Mouse (Mus musculus) lung, embryonic 16.5 days (tissue): ENCODE results near the gene Slc6a11. TPM values are rescaled to one million over a fixed set of nuclear protein-coding genes. Genes with fewer than 3 reads are reported as not detected.

Source experiments
- ATAC-seq: fragments of 200-750 bp; cut with Nextera tagmentation; 2 replicates; pipeline ENCODE4 v1.8.0; 2017; ENCODE audit warnings: low read depth, mild to moderate bottlenecking, moderate library complexity
- H3K27ac ChIP-seq: fragments of 300-500 bp; sonication (generic); 2 replicates; pipeline ENCODE4 v1.5.1; 2014; ENCODE audit warnings: mild to moderate bottlenecking, control low read depth, low read length
- H3K27me3 ChIP-seq: fragments of 300-500 bp; sonication (generic); 2 replicates; pipeline ENCODE4 v1.6.1; 2014; ENCODE audit warnings: low read depth, low read length, mixed read lengths; ENCODE audit not compliant: control insufficient read depth, insufficient read depth
- H3K36me3 ChIP-seq: fragments of 300-500 bp; sonication (generic); 2 replicates; pipeline ENCODE4 v1.6.1; 2014; ENCODE audit warnings: low read length; ENCODE audit not compliant: control insufficient read depth, insufficient read depth
- H3K4me1 ChIP-seq: fragments of 300-500 bp; sonication (generic); replicated peaks from 2 replicates; pipeline ENCODE4 v1.6.1; 2014; ENCODE audit warnings: low read length, mixed read lengths; ENCODE audit not compliant: control insufficient read depth, insufficient read depth
- H3K4me2 ChIP-seq: fragments of 300-500 bp; sonication (generic); 2 replicates; pipeline ENCODE4 v1.6.1; 2014; ENCODE audit warnings: low read depth, low read length, control low read depth
- H3K4me3 ChIP-seq: fragments of 300-500 bp; sonication (generic); 2 replicates; pipeline ENCODE4 v1.5.1; 2014; ENCODE audit warnings: mild to moderate bottlenecking, low read length, control low read depth
- H3K9ac ChIP-seq: fragments of 300-500 bp; sonication (generic); 2 replicates; pipeline ENCODE4 v1.6.1; 2014; ENCODE audit warnings: low read length, control low read depth
- H3K9me3 ChIP-seq: fragments of 300-500 bp; sonication (generic); 2 replicates; pipeline ENCODE4 v1.6.1; 2016; ENCODE audit warnings: low read length; ENCODE audit not compliant: control insufficient read depth
- WGBS: fragments of 180-500 bp; shearing (Covaris S2); extraction: QIAGEN DNeasy Blood & Tissue Kit; methylation state at CpG from one replicate; pipeline ENCODE4 v1.1.7; 2014; 5-methylcytosine and 5-hydroxymethylcytosine counted together
- polyA plus RNA-seq: library from polyadenylated mRNA; unstranded; fragments of >200 nt; fragmentation: Nextera tagmentation; extraction: Ambion mirVana; gene quantifications from 2 replicates; pipeline ENCODE4 v1.2.1, GENCODE M21; 2015

The Slc6a11 gene
- 0.08 and 0.28 TPM in 2 replicates for polyA plus RNA-seq

DNA sequence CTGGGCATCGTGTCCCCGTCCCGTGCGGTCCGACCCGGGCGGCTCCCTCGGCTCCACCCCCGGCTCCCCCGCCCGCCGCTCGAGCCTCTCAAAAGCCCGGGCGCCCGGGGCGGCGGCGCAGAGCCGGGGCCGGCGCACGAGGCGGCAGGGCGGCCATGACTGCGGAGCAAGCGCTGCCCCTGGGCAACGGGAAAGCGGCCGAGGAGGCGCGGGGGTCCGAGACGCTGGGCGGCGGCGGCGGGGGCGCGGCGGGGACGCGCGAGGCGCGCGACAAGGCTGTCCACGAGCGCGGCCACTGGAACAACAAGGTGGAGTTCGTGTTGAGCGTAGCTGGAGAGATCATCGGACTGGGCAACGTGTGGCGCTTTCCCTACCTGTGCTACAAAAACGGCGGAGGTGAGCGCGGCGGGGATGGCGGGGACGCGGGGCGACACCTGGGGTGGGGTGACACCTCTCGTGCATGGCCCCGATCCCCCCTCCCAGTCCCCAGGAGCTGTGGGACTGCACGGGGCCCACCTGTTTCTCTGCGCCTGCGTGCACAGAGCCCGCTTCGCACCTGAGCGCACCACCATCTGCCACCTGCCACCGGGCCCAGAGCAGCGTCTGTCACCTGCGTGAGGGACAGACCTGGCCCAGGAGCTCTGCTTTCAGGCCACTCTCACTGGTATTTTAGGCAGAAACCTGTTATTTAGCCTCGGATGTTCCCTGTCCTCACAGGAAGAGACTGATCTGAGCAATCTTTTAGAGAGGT, at the start of gene Slc6a11:
TSS of gene Slc6a11 (plus strand) at position 120 of the 751 bp plus-strand sequence.
- 4% methylated on average over 44 of the region's 76 CpGs for WGBS
- Histone ChIP-seq H3K27me3 (peaks cover 29% of the 10 kb centered on the region), H3K4me3 (peak within 1 kb of the TSS; percentile 40)

DNA sequence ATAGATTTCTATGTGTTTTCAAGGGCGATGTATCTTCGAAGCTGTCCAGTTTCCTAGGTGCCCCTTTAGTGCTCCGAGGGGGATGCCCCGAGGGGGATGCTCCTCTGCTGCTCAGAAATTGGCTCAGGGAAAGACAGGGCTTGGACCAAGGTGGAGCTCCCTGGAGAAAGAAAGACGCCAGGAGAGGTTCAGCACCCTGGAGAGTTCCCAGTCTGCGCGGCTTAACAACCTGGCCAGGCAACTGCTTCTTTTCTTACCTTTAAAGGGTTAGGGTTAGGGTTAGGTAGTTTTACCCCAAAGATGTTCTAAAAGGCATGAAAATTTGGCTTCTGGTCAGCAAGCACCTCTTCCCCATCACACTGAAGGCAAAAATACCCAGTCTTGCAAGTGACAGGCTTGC, 43.9 kb upstream of the Slc6a11 start:
- no peak overlapping the region for H3K9ac ChIP-seq
- H3K4me3 ChIP-seq = no peak overlapping the region
- no peaks in the 10 kb centered on the region for H3K9me3 ChIP-seq
- 24% methylated on average over 7 of the region's 7 CpGs for WGBS
- H3K27me3 ChIP-seq = no peaks in the 10 kb centered on the region
- H3K27ac ChIP-seq = no peak overlapping the region
- H3K36me3 ChIP-seq = no peaks in the 10 kb centered on the region
- H3K4me1 ChIP-seq = no peaks in the 10 kb centered on the region
- no peak overlapping the region for H3K4me2 ChIP-seq
- no peak for ATAC-seq

More for the DNA sequence above, at the start of gene Slc6a11:
- H3K27ac ChIP-seq = no peak within 1 kb of the TSS
- H3K4me2 ChIP-seq = peak within 1 kb of the TSS; percentile 63
- H3K4me1 ChIP-seq = no peaks in the 10 kb centered on the region; the same call in 1 of the 2 replicates
- H3K9me3 ChIP-seq = no peaks in the 10 kb centered on the region
- H3K36me3 ChIP-seq = no peaks in the 10 kb centered on the region
- no peak for ATAC-seq
- no peak within 1 kb of the TSS for H3K9ac ChIP-seq

DNA sequence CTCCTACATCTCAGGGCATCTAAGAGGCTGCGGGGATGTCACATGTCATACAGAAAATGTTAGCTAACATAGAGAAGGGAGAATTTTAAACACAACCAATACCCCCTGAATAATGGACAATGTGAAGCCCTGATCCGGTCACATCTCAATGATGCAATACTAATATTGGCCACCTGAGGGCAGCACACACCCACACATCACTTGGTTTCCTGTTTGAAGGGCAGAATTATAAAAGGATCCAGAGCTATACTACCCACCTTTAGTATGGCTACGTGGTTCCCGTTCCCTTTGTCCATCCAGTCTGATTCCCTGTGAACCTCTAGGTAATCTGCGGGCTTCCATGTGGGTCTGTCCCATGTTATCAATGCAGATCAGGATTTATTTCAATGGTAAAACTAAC, 41.4 kb upstream of the Slc6a11 start:
- H3K9ac ChIP-seq = no peak overlapping the region
- no peak overlapping the region for H3K4me2 ChIP-seq
- H3K4me3 ChIP-seq = no peak overlapping the region
- H3K27ac ChIP-seq = no peak overlapping the region
- 15% methylated on average over 5 of the region's 5 CpGs for WGBS
- H3K9me3 ChIP-seq = no peaks in the 10 kb centered on the region
- no peak for ATAC-seq
- H3K36me3 ChIP-seq = no peaks in the 10 kb centered on the region
- H3K4me1 ChIP-seq = no peaks in the 10 kb centered on the region
- no peaks in the 10 kb centered on the region for H3K27me3 ChIP-seq

DNA sequence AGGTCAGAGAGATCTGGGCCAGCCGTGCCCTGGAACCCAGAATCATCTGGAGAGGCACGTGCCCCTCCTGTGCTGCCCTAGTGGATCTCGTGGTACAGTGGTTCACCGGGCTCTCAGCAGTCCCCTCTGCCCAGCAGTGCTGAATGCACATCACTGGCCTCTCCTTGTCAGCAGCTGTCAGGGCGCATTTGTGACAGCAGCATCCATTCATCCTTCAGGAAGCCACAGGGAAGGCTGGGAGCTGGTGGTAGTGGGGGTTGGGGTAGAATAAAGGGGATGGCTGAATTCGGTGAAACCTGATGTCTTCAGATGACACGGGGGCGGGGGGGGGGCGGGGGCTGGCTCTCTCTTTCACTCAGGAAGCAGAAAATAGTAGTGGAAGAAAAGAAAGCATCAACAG, 38.8 kb upstream of the Slc6a11 start:
- 44% methylated on average over 8 of the region's 9 CpGs for WGBS
- no peak overlapping the region for H3K4me2 ChIP-seq
- H3K27ac ChIP-seq = no peak overlapping the region
- no peaks in the 10 kb centered on the region for H3K4me1 ChIP-seq
- no peak overlapping the region for H3K4me3 ChIP-seq
- H3K36me3 ChIP-seq = no peaks in the 10 kb centered on the region
- H3K9ac ChIP-seq = no peak overlapping the region
- no peaks in the 10 kb centered on the region for H3K27me3 ChIP-seq
- H3K9me3 ChIP-seq = no peaks in the 10 kb centered on the region
- ATAC-seq = no peak

DNA sequence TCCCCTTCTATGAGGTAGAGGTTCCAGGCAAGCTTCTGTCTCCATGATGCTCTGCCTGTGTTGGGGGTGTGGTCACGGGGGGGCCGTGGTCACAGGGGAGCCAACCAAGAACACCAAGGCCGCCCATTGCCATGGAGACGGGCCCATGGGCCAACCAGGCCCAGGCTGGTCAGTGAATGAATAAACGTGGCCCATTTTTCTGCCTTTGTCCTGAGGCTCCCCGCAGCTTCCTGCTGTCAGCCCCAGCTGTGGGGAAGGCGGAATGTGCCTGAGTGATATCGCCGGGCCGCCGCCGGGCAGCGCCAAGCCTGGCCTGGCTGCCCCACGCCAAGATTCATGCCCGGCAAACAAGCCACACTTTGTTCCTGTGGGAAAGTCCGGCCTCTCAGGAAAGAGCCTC, 36.8 kb upstream of the Slc6a11 start:
- H3K4me1 ChIP-seq = no peaks in the 10 kb centered on the region
- no peaks in the 10 kb centered on the region for H3K27me3 ChIP-seq
- no peak overlapping the region for H3K4me2 ChIP-seq
- no peak overlapping the region for H3K27ac ChIP-seq
- WGBS = 58% methylated on average over 16 of the region's 16 CpGs
- no peaks in the 10 kb centered on the region for H3K36me3 ChIP-seq
- no peak for ATAC-seq
- H3K9me3 ChIP-seq = no peaks in the 10 kb centered on the region
- H3K4me3 ChIP-seq = no peak overlapping the region
- no peak overlapping the region for H3K9ac ChIP-seq

DNA sequence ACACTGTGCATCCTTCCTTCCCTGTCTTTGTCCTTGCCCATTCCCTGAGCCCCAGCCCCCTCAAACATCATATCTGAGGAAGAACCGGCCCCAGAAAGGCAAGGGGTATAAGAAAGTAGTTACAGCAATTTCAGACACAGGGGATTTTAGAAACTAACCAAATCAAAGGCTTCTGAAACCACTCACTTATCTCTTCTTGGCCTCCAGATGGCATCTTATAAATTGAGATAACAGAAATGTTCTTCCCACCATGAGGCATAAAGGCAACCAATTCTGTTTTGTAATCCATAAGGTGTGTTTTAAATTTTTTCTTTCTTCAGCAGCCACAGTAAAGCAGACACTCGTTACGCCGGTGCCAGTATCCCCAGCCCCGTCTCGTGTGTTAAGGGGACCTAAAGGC, 34.5 kb upstream of the Slc6a11 start:
- no peak overlapping the region for H3K9ac ChIP-seq
- no peaks in the 10 kb centered on the region for H3K4me1 ChIP-seq
- no peaks in the 10 kb centered on the region for H3K9me3 ChIP-seq
- no peak overlapping the region for H3K4me3 ChIP-seq
- 70% methylated on average over 6 of the region's 6 CpGs for WGBS
- H3K4me2 ChIP-seq = no peak overlapping the region
- no peak for ATAC-seq
- no peaks in the 10 kb centered on the region for H3K27me3 ChIP-seq
- no peak overlapping the region for H3K27ac ChIP-seq
- H3K36me3 ChIP-seq = no peaks in the 10 kb centered on the region

DNA sequence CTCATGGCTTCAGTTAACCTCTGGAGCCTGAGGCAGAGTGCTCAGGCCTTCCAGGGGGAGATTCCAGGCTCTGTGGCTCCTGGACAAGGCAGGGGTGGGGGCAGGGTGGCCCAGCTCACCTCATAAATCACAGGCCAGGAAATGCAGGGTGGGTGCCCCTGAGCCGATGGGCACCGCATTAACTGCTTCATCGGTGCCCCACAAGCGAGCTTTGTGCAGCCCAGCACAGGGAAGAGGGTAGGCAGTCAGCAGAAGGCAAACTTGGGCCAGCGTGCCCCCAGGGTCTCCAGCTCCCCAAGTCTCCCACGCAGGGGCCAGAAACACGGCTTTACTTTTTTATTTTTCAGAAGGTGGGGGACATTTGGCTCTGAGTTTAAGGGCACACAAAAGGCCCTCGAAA, 29.1 kb upstream of the Slc6a11 start:
- Histone ChIP-seq H3K9ac (no peak overlapping the region), H3K36me3 (no peaks in the 10 kb centered on the region), H3K9me3 (no peaks in the 10 kb centered on the region), H3K27ac (no peak overlapping the region), H3K4me2 (no peak overlapping the region), H3K27me3 (no peaks in the 10 kb centered on the region), H3K4me1 (no peaks in the 10 kb centered on the region), H3K4me3 (no peak overlapping the region)
- WGBS = 74% methylated on average over 8 of the region's 8 CpGs
- ATAC-seq = no peak

DNA sequence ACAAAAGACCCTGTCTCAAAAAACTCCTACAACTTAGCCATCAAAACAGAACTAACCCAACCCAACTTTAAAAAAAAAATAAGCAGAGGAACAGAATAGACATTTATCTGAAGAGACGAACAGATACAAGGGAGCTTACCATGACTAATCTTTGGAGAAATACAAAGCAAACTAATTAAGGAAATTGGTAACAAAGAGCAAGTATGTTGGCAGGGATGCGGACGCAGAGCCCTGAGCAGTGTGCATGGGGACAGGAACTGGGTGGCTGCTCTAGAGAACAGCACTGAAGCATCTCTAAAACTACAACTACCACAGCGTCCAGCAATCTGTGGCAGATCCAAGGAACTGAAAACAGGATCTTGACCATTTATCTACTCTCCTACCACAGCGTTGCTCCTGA, 11.5 kb upstream of the Slc6a11 start:
- Histone ChIP-seq H3K4me2 (no peak overlapping the region), H3K4me3 (no peak overlapping the region), H3K4me1 (no peaks in the 10 kb centered on the region), H3K27me3 (no peaks in the 10 kb centered on the region), H3K9me3 (no peaks in the 10 kb centered on the region), H3K9ac (no peak overlapping the region), H3K27ac (no peak overlapping the region), H3K36me3 (no peaks in the 10 kb centered on the region)
- no peak for ATAC-seq
- 83% methylated on average over 5 of the region's 5 CpGs for WGBS

DNA sequence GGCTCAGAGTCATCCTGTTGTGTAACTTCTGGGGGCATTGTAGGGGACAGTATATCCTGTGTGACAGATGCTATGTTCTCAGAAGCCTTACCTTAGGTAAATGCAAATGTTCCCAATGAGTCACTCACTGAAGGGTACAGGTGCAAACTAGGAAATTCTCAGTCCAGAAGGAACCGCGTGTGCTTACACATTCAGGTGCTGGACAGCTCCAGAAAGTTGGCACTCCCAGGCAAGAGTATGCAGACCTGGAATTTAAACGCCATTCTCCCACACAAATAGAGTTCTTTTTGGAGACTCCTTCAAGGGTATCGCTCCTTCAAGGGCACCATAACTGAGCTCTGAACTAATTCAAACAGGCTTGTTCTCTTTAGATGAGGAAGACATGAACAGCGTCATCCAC, 5.5 kb upstream of the Slc6a11 start:
- no peaks in the 10 kb centered on the region for H3K4me1 ChIP-seq
- H3K27me3 ChIP-seq = peaks cover 4% of the 10 kb centered on the region
- H3K27ac ChIP-seq = no peak overlapping the region
- H3K9me3 ChIP-seq = no peaks in the 10 kb centered on the region
- WGBS = 46% methylated on average over 5 of the region's 5 CpGs
- ATAC-seq = no peak
- no peaks in the 10 kb centered on the region for H3K36me3 ChIP-seq
- no peak overlapping the region for H3K4me2 ChIP-seq
- no peak overlapping the region for H3K9ac ChIP-seq
- H3K4me3 ChIP-seq = no peak overlapping the region
